Mouse (Mus musculus): ENCODE measurements around the gene Kcnab1. TPM values are rescaled to one million over a fixed set of nuclear protein-coding genes. Genes with fewer than 3 reads are reported as not detected.

Kcnab1 gene
- 3.2 and 3.3 TPM in 2 replicates for polyA plus RNA-seq (2015; fragmentation: Nextera tagmentation; extraction: Ambion mirVana)

DNA sequence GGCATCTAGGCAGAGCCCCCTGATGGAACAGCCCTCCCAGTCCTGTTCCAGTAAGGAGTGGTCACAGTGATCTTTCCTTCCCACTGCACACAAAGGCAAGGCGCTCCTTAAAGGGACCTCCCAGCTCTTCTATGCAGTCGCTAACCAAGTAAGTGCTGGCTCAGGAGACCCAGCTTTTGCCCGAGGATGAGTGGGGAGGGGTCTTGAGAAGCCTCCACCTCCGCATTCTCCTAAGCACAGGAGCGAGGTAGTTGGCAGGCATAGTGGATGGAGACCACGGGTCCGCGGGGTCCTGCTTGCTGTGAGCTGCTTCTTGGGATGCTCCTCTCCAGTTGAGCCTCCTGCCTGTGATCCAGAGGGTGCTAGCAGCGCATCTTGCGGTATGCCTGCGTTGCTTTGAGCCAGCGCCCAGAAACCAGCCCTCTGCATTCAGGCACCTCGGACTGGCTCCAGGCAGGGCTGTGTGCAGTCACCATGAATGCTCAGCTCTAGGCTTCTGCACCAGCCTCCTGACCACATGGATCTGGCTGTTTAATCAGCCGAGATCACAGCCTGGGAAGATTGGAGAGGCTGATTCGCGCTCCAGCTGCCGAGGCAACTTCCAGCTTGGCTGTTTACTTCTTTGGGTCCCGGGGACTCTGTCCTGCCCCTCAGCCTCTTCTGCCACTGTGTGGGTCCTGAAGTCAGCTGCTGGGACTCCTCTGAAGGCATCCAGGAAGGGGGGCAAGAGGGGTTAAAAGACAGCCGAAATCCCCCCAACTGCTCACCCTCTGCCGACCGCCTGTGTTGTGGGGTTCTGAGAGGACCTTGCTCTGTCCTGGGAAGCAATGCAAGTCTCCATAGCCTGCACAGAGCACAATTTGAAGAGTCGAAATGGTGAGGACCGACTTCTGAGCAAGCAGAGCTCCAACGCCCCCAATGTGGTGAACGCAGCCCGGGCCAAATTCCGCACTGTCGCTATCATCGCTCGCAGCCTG is at the start of gene Kcnab1:
TSS of gene Kcnab1 (plus strand) at position 440 of the 977 bp plus-strand sequence.

DNA sequence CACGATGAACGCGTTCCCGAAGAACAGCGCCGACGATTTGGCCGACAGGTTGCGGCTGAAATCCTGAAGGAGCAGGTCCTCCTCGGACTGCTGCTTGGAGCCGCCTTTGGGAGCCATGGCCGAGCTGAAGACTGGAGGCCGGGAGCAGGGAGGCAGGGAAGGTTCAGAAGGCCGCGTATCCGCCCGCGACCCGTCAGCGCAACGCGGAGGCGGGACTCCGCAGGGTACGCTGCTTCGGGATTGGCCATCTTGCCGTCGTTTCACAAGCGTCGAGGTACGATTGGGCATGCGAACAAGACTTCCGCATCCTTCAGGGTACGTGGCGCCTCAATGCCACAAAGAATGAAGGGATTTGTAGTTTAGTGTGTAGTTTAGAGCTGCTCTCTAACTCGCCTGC is 283.2 kb downstream of the Kcnab1 start, which contains the start of gene Ssr3:
TSS of gene Ssr3 (minus strand) at position 203 of the 397 bp plus-strand sequence.

All from adrenal gland, postnatal 0 days (tissue).